Mouse (Mus musculus) midbrain, embryonic 12.5 days (tissue): ENCODE results near the gene Zfp202. TPM values are rescaled to one million over a fixed set of nuclear protein-coding genes. Genes with fewer than 3 reads are reported as not detected.
A peak's percentile ranks its signal among the peaks of the same experiment; 100 is the strongest.

ENCODE experiments used
- ATAC-seq: fragments of 200-750 bp; cut with Nextera tagmentation; 2 replicates; pipeline ENCODE4 v1.8.0; 2017; ENCODE audit warnings: low read depth, moderate TSS enrichment, moderate library complexity; ENCODE audit not compliant: low FRiP score
- H3K27ac ChIP-seq: fragments of 300-500 bp; sonication (generic); replicated peaks from 2 replicates; pipeline ENCODE4 v1.5.1; 2016; ENCODE audit warnings: mild to moderate bottlenecking
- H3K27me3 ChIP-seq: fragments of 300-500 bp; sonication (generic); 2 replicates; pipeline ENCODE4 v1.6.1; 2016; ENCODE audit warnings: mild to moderate bottlenecking
- H3K36me3 ChIP-seq: fragments of 300-500 bp; sonication (generic); 2 replicates; pipeline ENCODE4 v1.6.1; 2016
- H3K4me1 ChIP-seq: fragments of 300-500 bp; sonication (generic); 2 replicates; pipeline ENCODE4 v1.6.1; 2016
- H3K4me2 ChIP-seq: fragments of 300-500 bp; sonication (generic); replicated peaks from 2 replicates; pipeline ENCODE4 v1.6.1; 2016; ENCODE audit warnings: mild to moderate bottlenecking, moderate library complexity
- H3K4me3 ChIP-seq: fragments of 300-500 bp; sonication (generic); 2 replicates; pipeline ENCODE4 v1.5.1; 2016; ENCODE audit warnings: mild to moderate bottlenecking
- H3K9ac ChIP-seq: fragments of 300-500 bp; sonication (generic); replicated peaks from 2 replicates; pipeline ENCODE4 v1.6.1; 2016; ENCODE audit warnings: mild to moderate bottlenecking, moderate library complexity
- H3K9me3 ChIP-seq: fragments of 300-500 bp; sonication (generic); 2 replicates; pipeline ENCODE4 v1.6.1; 2016; ENCODE audit warnings: mild to moderate bottlenecking
- WGBS: fragments of 180-500 bp; shearing (Covaris S2); methylation state at CpG from one replicate; pipeline ENCODE4 v1.1.7; 2016; 5-methylcytosine and 5-hydroxymethylcytosine counted together
- polyA plus RNA-seq: library from polyadenylated mRNA; unstranded; fragments of >200 nt; fragmentation: Nextera tagmentation; extraction: Ambion mirVana; gene quantifications from 2 replicates; pipeline ENCODE4 v1.2.1, GENCODE M21; 2016

The Zfp202 gene
- polyA plus RNA-seq, 1 experiment from 2014 or later, result 9.1 TPM

DNA sequence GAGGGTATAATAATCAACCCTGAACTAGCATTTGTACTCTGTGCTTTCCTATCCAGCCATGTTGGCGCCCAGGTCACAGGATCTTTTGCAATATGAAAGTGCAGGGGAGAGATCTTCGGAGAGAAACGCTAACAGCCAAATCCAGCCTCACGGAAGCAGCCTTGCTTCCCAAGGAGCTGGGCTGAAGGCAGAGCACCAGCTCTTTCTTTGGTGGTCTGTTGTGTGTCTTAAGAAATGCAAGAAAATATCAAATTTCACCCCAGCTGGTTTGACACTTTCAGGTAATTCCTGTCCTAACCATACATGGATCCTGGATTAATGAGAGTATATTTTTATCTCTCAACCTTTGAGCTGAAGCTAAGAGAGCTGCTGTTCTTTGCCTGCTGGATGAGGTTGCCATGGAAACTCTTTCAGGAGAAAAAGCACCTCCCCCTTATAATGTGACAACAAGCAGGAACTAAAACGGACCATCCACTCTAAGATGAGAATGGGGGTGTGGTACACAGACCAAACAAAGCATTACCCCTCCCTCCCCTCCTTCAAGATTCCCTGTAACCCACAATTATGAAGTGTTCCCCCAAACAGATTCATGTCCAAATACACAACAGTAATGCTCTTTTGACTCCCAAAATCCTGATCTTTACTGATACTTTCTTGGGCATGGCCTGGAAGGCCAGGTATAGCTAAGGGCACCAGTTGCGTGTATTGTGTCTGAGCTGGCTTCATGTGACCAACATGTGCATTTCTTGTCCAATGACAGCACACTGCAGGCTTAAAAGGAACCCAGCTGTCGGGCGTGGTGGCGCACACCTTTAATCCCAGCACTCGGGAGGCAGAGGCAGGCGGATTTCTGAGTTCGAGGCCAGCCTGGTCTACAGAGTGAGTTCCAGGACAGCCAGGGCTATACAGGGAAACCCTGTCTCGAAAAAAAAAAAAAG, 50.1 kb downstream of the Zfp202 start:
- peaks cover 13% of the 10 kb centered on the region for H3K4me1 ChIP-seq
- H3K4me3 ChIP-seq, result peak overlapping the region; percentile 39
- peak overlapping the region; percentile 57 for H3K4me2 ChIP-seq
- H3K36me3 ChIP-seq, result no peaks in the 10 kb centered on the region
- H3K9ac ChIP-seq, result peak overlapping the region; percentile 53
- no peaks in the 10 kb centered on the region for H3K9me3 ChIP-seq
- no peaks in the 10 kb centered on the region; the same call in 1 of the 2 replicates for H3K27me3 ChIP-seq
- ATAC-seq, result peak; percentile 65
- peak overlapping the region; percentile 86 for H3K27ac ChIP-seq
- WGBS, result 55% methylated on average over 13 of the region's 13 CpGs

DNA sequence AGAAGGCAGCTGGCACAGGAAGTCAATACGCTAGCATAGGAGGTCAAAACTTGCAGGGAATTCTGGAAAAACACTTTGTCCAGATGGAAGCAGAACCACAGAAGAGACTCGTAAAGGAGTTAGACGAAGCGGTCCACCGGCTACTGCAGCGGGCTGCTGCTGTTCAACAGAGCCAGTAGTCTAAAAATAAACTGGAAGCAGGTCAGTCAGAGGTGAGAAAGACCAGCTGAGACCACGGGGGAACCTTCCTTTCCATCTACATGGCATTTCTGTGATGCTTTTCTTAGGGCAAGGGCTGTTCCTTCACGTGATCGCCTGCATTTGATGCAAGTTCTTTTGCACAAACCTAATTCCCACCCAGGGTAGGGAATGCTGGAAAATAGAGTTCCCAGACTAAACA, 53.4 kb downstream of the Zfp202 start:
- WGBS, result 84% methylated on average over 9 of the region's 9 CpGs
- no peak overlapping the region for H3K4me2 ChIP-seq
- no peaks in the 10 kb centered on the region for H3K9me3 ChIP-seq
- ATAC-seq, result no peak
- no peaks in the 10 kb centered on the region for H3K36me3 ChIP-seq
- H3K9ac ChIP-seq, result no peak overlapping the region
- peaks cover 13% of the 10 kb centered on the region for H3K4me1 ChIP-seq
- H3K27me3 ChIP-seq, result no peaks in the 10 kb centered on the region; the same call in 1 of the 2 replicates
- H3K27ac ChIP-seq, result no peak overlapping the region
- no peak overlapping the region for H3K4me3 ChIP-seq

- Histone ChIP-seq H3K4me3 (no peak overlapping the region), H3K27me3 (no peaks in the 10 kb centered on the region), H3K4me1 (peaks cover 8% of the 10 kb centered on the region), H3K27ac (no peak overlapping the region), H3K36me3 (no peaks in the 10 kb centered on the region), H3K9me3 (no peaks in the 10 kb centered on the region), H3K9ac (no peak overlapping the region), H3K4me2 (no peak overlapping the region)
- no peak for ATAC-seq
- WGBS, result 82% methylated on average over 7 of the region's 7 CpGs
These were observed 54.0 kb downstream of the Zfp202 start for GRCm38 (mm10) chr9:40245974-40246665.

DNA sequence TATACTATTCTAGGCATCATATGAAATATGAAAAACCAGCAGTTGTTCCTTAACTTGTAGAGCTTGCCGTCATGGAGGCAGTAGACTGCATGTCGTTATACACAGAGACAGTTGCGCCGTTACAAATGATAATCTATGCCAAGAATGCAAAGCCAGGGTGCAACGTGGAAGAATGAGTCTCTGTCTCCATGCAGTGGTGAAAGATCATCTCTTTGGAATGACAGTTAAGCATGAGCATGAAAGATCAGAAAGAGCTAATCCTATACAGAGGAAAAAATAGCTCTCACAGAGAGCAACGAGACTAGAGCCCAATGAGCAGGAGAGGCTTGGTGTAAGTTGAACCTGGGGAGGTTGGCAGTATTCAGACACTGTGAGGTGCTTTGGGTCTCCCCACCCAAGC, 54.6 kb downstream of the Zfp202 start:
- ATAC-seq, result no peak
- WGBS, result 72% methylated on average over 6 of the region's 6 CpGs

DNA sequence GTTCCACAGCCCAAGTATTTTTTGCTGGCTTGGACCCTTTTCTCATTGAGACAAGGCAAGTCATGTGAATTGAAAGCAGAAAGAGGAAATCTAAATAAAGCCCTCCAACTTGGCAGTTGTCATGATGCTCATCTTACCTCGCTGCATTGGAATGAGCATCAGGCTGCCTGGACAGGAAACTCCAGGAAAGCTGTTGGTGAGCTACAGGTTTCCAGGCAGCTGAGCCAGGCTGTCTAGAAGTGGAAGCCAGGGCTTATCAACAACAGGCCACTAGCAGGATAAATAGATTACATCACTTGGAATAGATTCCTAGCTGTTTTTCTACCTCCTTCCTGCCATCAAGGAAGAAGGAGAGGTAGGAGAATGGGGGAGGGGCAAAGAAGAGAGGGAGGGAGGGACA, 57.0 kb downstream of the Zfp202 start:
- H3K9me3 ChIP-seq, result no peaks in the 10 kb centered on the region
- H3K4me1 ChIP-seq, result no peaks in the 10 kb centered on the region
- H3K4me3 ChIP-seq, result no peak overlapping the region
- no peak overlapping the region for H3K27ac ChIP-seq
- no peaks in the 10 kb centered on the region for H3K27me3 ChIP-seq
- no peak overlapping the region for H3K4me2 ChIP-seq
- H3K9ac ChIP-seq, result no peak overlapping the region
- no peak for ATAC-seq
- no peaks in the 10 kb centered on the region for H3K36me3 ChIP-seq
- 78% methylated on average over 1 of the region's 1 CpGs for WGBS

More for the DNA sequence above, 54.6 kb downstream of the Zfp202 start:
- Histone ChIP-seq H3K4me3 (no peak overlapping the region), H3K9me3 (no peaks in the 10 kb centered on the region), H3K27me3 (no peaks in the 10 kb centered on the region), H3K27ac (no peak overlapping the region), H3K4me2 (no peak overlapping the region), H3K9ac (no peak overlapping the region), H3K36me3 (no peaks in the 10 kb centered on the region), H3K4me1 (peaks cover 4% of the 10 kb centered on the region)

GRCm38 (mm10) chr9:40252459-40252858, 60.3 kb downstream of the Zfp202 start:
- 79% methylated on average over 3 of the region's 3 CpGs for WGBS

More at GRCm38 (mm10) chr9:40252459-40252858, 60.3 kb downstream of the Zfp202 start:
- no peak for ATAC-seq
- Histone ChIP-seq H3K4me1 (no peaks in the 10 kb centered on the region), H3K4me3 (no peak overlapping the region), H3K36me3 (no peaks in the 10 kb centered on the region), H3K9ac (no peak overlapping the region), H3K27me3 (no peaks in the 10 kb centered on the region), H3K27ac (no peak overlapping the region), H3K4me2 (no peak overlapping the region), H3K9me3 (no peaks in the 10 kb centered on the region)

Other genes starting within 250 kb of the Zfp202 start
- gene Olfr975, start 240.3 kb upstream of the Zfp202 start, polyA plus RNA-seq, result not detected in 2 replicates
- not detected in 2 replicates for gene Olfr976, start 231.2 kb upstream of the Zfp202 start, polyA plus RNA-seq
- not detected in 2 replicates for gene Olfr978, start 200.2 kb upstream of the Zfp202 start, polyA plus RNA-seq
- not detected in 2 replicates for gene Olfr979, start 188.9 kb upstream of the Zfp202 start, polyA plus RNA-seq
- not detected in 2 replicates for gene Olfr980, start 182.7 kb upstream of the Zfp202 start, polyA plus RNA-seq
- not detected in 2 replicates for gene Olfr981, start 170.9 kb upstream of the Zfp202 start, polyA plus RNA-seq
- not detected in 2 replicates for gene Olfr982, start 118.5 kb upstream of the Zfp202 start, polyA plus RNA-seq
- gene Olfr983, start 98.7 kb upstream of the Zfp202 start, polyA plus RNA-seq, result not detected in 2 replicates
- gene Olfr984, start 78.1 kb upstream of the Zfp202 start, polyA plus RNA-seq, result not detected in 2 replicates
- not detected in 2 replicates for gene Olfr985, start 62.1 kb upstream of the Zfp202 start, polyA plus RNA-seq
- gene Tmem225, start 44.2 kb upstream of the Zfp202 start, polyA plus RNA-seq, result not detected in 2 replicates
- not detected in 2 replicates for gene Olfr986, start 11.4 kb upstream of the Zfp202 start, polyA plus RNA-seq
- 34.4 and 35.1 TPM in 2 replicates for gene Scn3b, start 76.9 kb downstream of the Zfp202 start, polyA plus RNA-seq